Mouse (Mus musculus) heart, embryonic 11.5 days (tissue): ENCODE results near the gene Arhgef25. TPM values are rescaled to one million over a fixed set of nuclear protein-coding genes. Genes with fewer than 3 reads are reported as not detected.

Experiments used
- ATAC-seq: fragments of 200-750 bp; cut with Nextera tagmentation; replicated peaks from 2 replicates; pipeline ENCODE4 v1.8.0; 2017; ENCODE audit warnings: moderate library complexity; ENCODE audit not compliant: insufficient number of reproducible peaks, low FRiP score, low TSS enrichment
- H3K27ac ChIP-seq: fragments of 300-500 bp; sonication (generic); 2 replicates; pipeline ENCODE4 v1.5.1; 2014; ENCODE audit warnings: mild to moderate bottlenecking, low read depth, low read length
- H3K27me3 ChIP-seq: fragments of 300-500 bp; sonication (generic); 2 replicates; pipeline ENCODE4 v1.6.1; 2014; ENCODE audit warnings: mild to moderate bottlenecking, low read length, mixed read lengths; ENCODE audit not compliant: control insufficient read depth, insufficient read depth
- H3K36me3 ChIP-seq: fragments of 300-500 bp; sonication (generic); 2 replicates; pipeline ENCODE4 v1.6.1; 2014; ENCODE audit warnings: mild to moderate bottlenecking, low read length, moderate library complexity, mixed read lengths; ENCODE audit not compliant: control insufficient read depth, insufficient read depth
- H3K4me1 ChIP-seq: fragments of 300-500 bp; sonication (generic); 2 replicates; pipeline ENCODE4 v1.6.1; 2014; ENCODE audit warnings: low read length; ENCODE audit not compliant: control insufficient read depth, insufficient read depth
- H3K4me2 ChIP-seq: fragments of 300-500 bp; sonication (generic); 2 replicates; pipeline ENCODE4 v1.6.1; 2014; ENCODE audit warnings: mild to moderate bottlenecking, moderate library complexity
- H3K4me3 ChIP-seq: fragments of 300-500 bp; sonication (generic); 2 replicates; pipeline ENCODE4 v1.5.1; 2014; ENCODE audit warnings: low read depth, low read length
- H3K9ac ChIP-seq: fragments of 300-500 bp; sonication (generic); 2 replicates; pipeline ENCODE4 v1.6.1; 2014; ENCODE audit warnings: mild to moderate bottlenecking, low read depth, low read length, moderate library complexity
- H3K9me3 ChIP-seq: fragments of 300-500 bp; sonication (generic); replicated peaks from 2 replicates; pipeline ENCODE4 v1.6.1; 2016; ENCODE audit warnings: low read length; ENCODE audit not compliant: control insufficient read depth
- WGBS: fragments of 180-500 bp; shearing (Covaris S2); extraction: QIAGEN DNeasy Blood & Tissue Kit; methylation state at CpG from one replicate; pipeline ENCODE4 v1.1.7; 2014; ENCODE audit not compliant: insufficient replicate concordance; 5-methylcytosine and 5-hydroxymethylcytosine counted together
- polyA plus RNA-seq: library from polyadenylated mRNA; unstranded; fragments of >200 nt; fragmentation: Nextera tagmentation; extraction: Ambion mirVana; gene quantifications from 2 replicates; pipeline ENCODE4 v1.2.1, GENCODE M21; 2014

Arhgef25 gene
- polyA plus RNA-seq, 1 experiment from 2014 or later: 17.9 TPM

- WGBS: 43% methylated on average over 10 of the region's 10 CpGs
- H3K27ac ChIP-seq: 0 out of 2 replicates have a peak overlapping the region, but pooled peaks have one; percentile 38
- H3K4me1 ChIP-seq: peaks cover 34% of the 10 kb centered on the region
Observed at GRCm38 (mm10) chr10:127187371-127188078, 2.4 kb downstream of the Arhgef25 start.

GRCm38 (mm10) chr10:127186451-127186850 lies 3.4 kb downstream of the Arhgef25 start:
- H3K36me3 ChIP-seq: peaks cover 5% of the 10 kb centered on the region; the same call in 1 of the 2 replicates
- no peak overlapping the region for H3K4me2 ChIP-seq
- no peak overlapping the region for H3K27ac ChIP-seq
- no peak overlapping the region for H3K9ac ChIP-seq
- WGBS: 78% methylated on average over 1 of the region's 1 CpGs
- H3K9me3 ChIP-seq: no peaks in the 10 kb centered on the region
- no peak for ATAC-seq
- no peak overlapping the region for H3K4me3 ChIP-seq
- peaks cover 16% of the 10 kb centered on the region for H3K27me3 ChIP-seq
- peaks cover 33% of the 10 kb centered on the region for H3K4me1 ChIP-seq

More at GRCm38 (mm10) chr10:127187371-127188078, 2.4 kb downstream of the Arhgef25 start:
- H3K27me3 ChIP-seq: peaks cover 9% of the 10 kb centered on the region
- H3K4me2 ChIP-seq: peak overlapping the region; percentile 93
- no peaks in the 10 kb centered on the region for H3K9me3 ChIP-seq
- H3K9ac ChIP-seq: peak overlapping the region; percentile 71
- peaks cover 7% of the 10 kb centered on the region; the same call in 1 of the 2 replicates for H3K36me3 ChIP-seq
- ATAC-seq: no peak
- H3K4me3 ChIP-seq: peak overlapping the region; percentile 74

DNA sequence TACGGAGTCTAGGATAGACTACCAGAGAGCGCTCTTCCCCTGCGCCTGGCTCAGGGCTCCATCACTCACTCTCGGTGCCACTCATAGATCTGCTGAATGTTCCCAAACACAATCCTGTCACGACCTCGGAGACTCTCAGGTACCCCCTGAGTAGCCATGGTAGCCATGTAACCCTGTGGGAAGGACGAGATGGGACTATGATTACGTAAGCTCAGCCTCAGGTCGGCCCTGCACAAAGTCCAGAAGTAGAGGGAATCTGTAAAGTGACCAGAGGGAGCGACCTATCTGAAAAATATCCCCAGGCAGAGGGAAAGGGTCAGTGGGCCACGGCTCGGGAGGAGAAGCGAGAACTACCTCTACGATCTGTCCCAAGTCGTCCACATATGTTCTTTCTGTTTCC lies 4.4 kb downstream of the Arhgef25 start:
- WGBS: 85% methylated on average over 15 of the region's 15 CpGs
- Histone ChIP-seq H3K27ac (no peak overlapping the region), H3K9ac (no peak overlapping the region), H3K9me3 (no peaks in the 10 kb centered on the region), H3K27me3 (peaks cover 25% of the 10 kb centered on the region), H3K4me2 (no peak overlapping the region), H3K36me3 (peaks cover 5% of the 10 kb centered on the region; the same call in 1 of the 2 replicates), H3K4me1 (peaks cover 26% of the 10 kb centered on the region), H3K4me3 (no peak overlapping the region)
- no peak for ATAC-seq

- WGBS: 66% methylated on average over 9 of the region's 9 CpGs
- Histone ChIP-seq H3K9me3 (no peaks in the 10 kb centered on the region), H3K27ac (no peak overlapping the region), H3K4me3 (no peak overlapping the region), H3K4me2 (no peak overlapping the region), H3K36me3 (peaks cover 5% of the 10 kb centered on the region; the same call in 1 of the 2 replicates), H3K4me1 (peaks cover 26% of the 10 kb centered on the region), H3K27me3 (peaks cover 29% of the 10 kb centered on the region), H3K9ac (no peak overlapping the region)
- no peak for ATAC-seq
Observed at GRCm38 (mm10) chr10:127185101-127185500, 4.8 kb downstream of the Arhgef25 start.

DNA sequence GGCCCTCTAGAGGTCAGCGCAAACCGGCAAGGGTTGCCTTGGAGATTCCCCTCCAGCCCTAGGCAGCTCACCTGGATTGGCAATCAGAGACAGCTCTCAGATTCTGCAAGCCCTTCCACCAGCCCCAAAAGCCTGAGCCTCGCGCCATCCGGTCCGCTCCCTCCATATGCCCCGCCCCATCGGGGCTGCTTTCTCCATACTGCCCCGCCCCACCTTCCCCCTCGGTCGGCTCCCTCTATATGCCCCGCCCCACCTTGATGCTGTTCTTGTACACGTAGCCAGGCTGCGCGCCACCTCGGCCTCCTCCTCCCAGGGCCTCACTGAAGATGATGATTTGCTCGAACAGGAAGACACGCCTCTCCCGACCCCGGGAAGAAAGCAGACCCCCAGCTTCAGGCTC lies 6.1 kb downstream of the Arhgef25 start:
- Histone ChIP-seq H3K4me1 (peaks cover 17% of the 10 kb centered on the region), H3K4me3 (0 out of 2 replicates have a peak overlapping the region, but pooled peaks have one; percentile 6), H3K27me3 (peaks cover 41% of the 10 kb centered on the region), H3K9ac (no peak overlapping the region), H3K36me3 (peaks cover 5% of the 10 kb centered on the region; the same call in 1 of the 2 replicates), H3K27ac (no peak overlapping the region), H3K4me2 (peak overlapping the region; percentile 46), H3K9me3 (no peaks in the 10 kb centered on the region)
- no peak for ATAC-seq
- WGBS: 16% methylated on average over 20 of the region's 20 CpGs

DNA sequence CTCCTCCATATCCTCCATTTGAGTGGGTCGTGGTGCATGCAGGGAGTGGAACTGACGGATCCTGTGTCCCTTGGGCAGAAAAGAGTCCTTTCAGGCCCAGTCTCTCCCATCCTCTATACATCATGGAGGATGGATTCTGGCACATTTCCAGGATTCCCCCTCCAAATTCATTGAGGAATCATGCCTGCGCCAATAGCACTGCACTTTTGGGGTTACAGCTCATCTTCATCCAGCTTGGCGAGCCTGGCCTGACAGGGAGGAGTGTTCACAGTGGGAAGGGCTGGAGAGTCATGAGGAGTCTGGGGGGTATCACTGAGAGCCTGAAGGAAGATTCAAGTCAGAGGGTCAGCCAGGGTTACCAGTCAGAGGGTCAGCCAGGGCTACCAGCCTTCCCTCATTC lies 7.3 kb downstream of the Arhgef25 start:
- Histone ChIP-seq H3K36me3 (peaks cover 5% of the 10 kb centered on the region; the same call in 1 of the 2 replicates), H3K4me1 (peaks cover 22% of the 10 kb centered on the region), H3K4me3 (no peak overlapping the region), H3K9me3 (no peaks in the 10 kb centered on the region), H3K4me2 (peak overlapping the region; percentile 14; the same call in 1 of the 2 replicates), H3K27me3 (peaks cover 51% of the 10 kb centered on the region), H3K27ac (no peak overlapping the region), H3K9ac (no peak overlapping the region)
- ATAC-seq: no peak
- WGBS: 85% methylated on average over 4 of the region's 4 CpGs

DNA sequence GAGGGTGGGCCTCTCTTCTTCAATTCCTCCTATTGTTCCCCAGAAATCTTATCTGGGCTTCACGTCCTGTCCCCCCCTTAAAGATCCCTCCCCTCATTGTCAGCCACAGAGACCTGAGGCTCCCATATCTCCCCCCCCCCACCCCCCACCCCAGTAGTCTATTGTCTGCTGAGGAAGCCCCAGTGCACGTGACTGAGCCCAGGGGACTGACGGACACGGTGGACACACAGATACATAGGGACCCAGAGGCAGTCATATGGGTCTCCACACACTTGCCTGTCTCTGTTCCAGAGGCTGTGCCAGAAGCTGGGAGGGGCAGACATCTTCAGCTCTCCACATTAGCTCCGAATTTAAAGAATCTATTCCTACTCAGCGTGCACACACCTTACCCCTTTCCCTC lies 8.3 kb downstream of the Arhgef25 start:
- Histone ChIP-seq H3K27me3 (peaks cover 57% of the 10 kb centered on the region), H3K4me3 (no peak overlapping the region), H3K4me1 (peaks cover 25% of the 10 kb centered on the region), H3K9me3 (no peaks in the 10 kb centered on the region), H3K4me2 (no peak overlapping the region), H3K27ac (no peak overlapping the region), H3K9ac (no peak overlapping the region), H3K36me3 (0 out of 2 replicates have a peak, but pooled peaks cover 5% of the 10 kb centered on the region)
- ATAC-seq: no peak
- WGBS: 60% methylated on average over 6 of the region's 6 CpGs

GRCm38 (mm10) chr10:127180695-127181047 lies 9.2 kb downstream of the Arhgef25 start:
- peak overlapping the region; percentile 24 for H3K4me3 ChIP-seq
- H3K27me3 ChIP-seq: peaks cover 64% of the 10 kb centered on the region
- no peak overlapping the region for H3K9ac ChIP-seq
- H3K4me2 ChIP-seq: peak overlapping the region; percentile 58
- ATAC-seq: no peak
- peaks cover 25% of the 10 kb centered on the region for H3K4me1 ChIP-seq
- no peaks in the 10 kb centered on the region for H3K9me3 ChIP-seq
- WGBS: 6% methylated on average over 3 of the region's 3 CpGs
- H3K36me3 ChIP-seq: 0 out of 2 replicates have a peak, but pooled peaks cover 5% of the 10 kb centered on the region
- no peak overlapping the region for H3K27ac ChIP-seq
